Mouse (Mus musculus) kidney, adult 8-10 months (tissue): ENCODE measurements around the gene Tfap4.
"Not testable (repeated sequence)": the region's sequence is repeated elsewhere in the genome, so short reads cannot be mapped to it uniquely, and the experiment has no call there.

Experiments
- DNase-seq, 2 experiments: peaks; one replicate each; pipeline ENCODE4 v3.0.0; 2022

Gene Tfap4

GRCm38 (mm10) chr16:4592909-4593875 lies 33.5 kb upstream of the Tfap4 start:
- peak; percentile 84 to 87 for DNase-seq

- DNase-seq = no peak
Observed at GRCm38 (mm10) chr16:4590236-4590635, 30.6 kb upstream of the Tfap4 start.

GRCm38 (mm10) chr16:4587516-4588210 lies 28.0 kb upstream of the Tfap4 start:
- DNase-seq = peak; percentile 74 to 83

- peak; percentile 98 to 99 for DNase-seq
Observed at GRCm38 (mm10) chr16:4586531-4587123, 27.0 kb upstream of the Tfap4 start.

GRCm38 (mm10) chr16:4585642-4586530 lies 26.2 kb upstream of the Tfap4 start:
- no peak for DNase-seq

GRCm38 (mm10) chr16:4584438-4584837 lies 24.8 kb upstream of the Tfap4 start:
- DNase-seq = no peak

GRCm38 (mm10) chr16:4583807-4584206 lies 24.2 kb upstream of the Tfap4 start:
- DNase-seq = no peak

- DNase-seq = not testable (repeated sequence)
Observed at GRCm38 (mm10) chr16:4581179-4581578, 21.5 kb upstream of the Tfap4 start.

GRCm38 (mm10) chr16:4578630-4579029 lies 19.0 kb upstream of the Tfap4 start:
- no peak for DNase-seq

GRCm38 (mm10) chr16:4576873-4577272 lies 17.2 kb upstream of the Tfap4 start:
- no peak for DNase-seq

- DNase-seq = no peak
Observed at GRCm38 (mm10) chr16:4576038-4576437, 16.4 kb upstream of the Tfap4 start.

GRCm38 (mm10) chr16:4570737-4571136 lies 11.1 kb upstream of the Tfap4 start:
- DNase-seq = no peak

- peak; percentile 77 to 93 for DNase-seq
Observed at GRCm38 (mm10) chr16:4567912-4568311, 8.3 kb upstream of the Tfap4 start.

- peak; percentile 73 to 85 for DNase-seq
Observed at GRCm38 (mm10) chr16:4560145-4560952, 695 bp upstream of the Tfap4 start.

- DNase-seq = peak; percentile 63 to 81
Observed at GRCm38 (mm10) chr16:4558980-4559631, 548 bp downstream of the Tfap4 start.

- DNase-seq = peak; percentile 90 to 97
Observed at GRCm38 (mm10) chr16:4558384-4558979, 1.2 kb downstream of the Tfap4 start.

- peak; percentile 85 to 88 for DNase-seq
Observed at GRCm38 (mm10) chr16:4557949-4558348, 1.7 kb downstream of the Tfap4 start.

GRCm38 (mm10) chr16:4557085-4557484 lies 2.6 kb downstream of the Tfap4 start:
- DNase-seq = peak; percentile 78 to 82

- DNase-seq = no peak
Observed at GRCm38 (mm10) chr16:4555555-4555954, 4.1 kb downstream of the Tfap4 start.

GRCm38 (mm10) chr16:4552829-4553550 lies 6.7 kb downstream of the Tfap4 start:
- no peak for DNase-seq
